Mouse (Mus musculus): ENCODE measurements around the gene Yae1d1.
A peak's percentile ranks its signal among the peaks of the same experiment; 100 is the strongest.
"Not testable (repeated sequence)": the region's sequence is repeated elsewhere in the genome, so short reads cannot be mapped to it uniquely, and the experiment has no call there.

Gene Yae1d1

GRCm38 (mm10) chr13:17992697-17993514 is at the start of gene Yae1d1:
Gene Yae1d1 (minus strand): TSS chr13:17993349.
- peak; percentile 68 for DNase-seq (ENCODE audit: low spot score)

GRCm38 (mm10) chr13:18038814-18039213 is 45.7 kb upstream of the Yae1d1 start:
- no peak for DNase-seq (ENCODE audit: low spot score)

DNA sequence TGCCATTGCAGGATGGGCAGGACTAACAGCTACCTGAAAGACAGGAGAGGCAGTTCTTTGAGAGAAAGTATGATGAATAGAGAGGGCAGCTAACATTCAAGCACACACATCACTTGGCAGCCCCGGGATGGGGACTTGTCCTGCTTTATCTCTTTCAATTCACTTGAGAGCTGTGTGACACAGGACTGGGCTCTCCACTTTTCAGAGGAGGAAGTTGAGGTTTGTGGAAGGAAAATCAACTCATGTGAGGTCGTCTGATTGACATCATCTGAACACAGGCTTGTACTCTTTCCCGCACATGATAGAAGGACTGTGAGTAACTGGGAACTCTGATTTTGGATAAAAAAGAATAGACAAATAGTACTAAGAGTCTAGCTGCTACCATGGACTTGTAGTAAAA is 23.5 kb upstream of the Yae1d1 start:
- DNase-seq (ENCODE audit: low spot score) = no peak

DNA sequence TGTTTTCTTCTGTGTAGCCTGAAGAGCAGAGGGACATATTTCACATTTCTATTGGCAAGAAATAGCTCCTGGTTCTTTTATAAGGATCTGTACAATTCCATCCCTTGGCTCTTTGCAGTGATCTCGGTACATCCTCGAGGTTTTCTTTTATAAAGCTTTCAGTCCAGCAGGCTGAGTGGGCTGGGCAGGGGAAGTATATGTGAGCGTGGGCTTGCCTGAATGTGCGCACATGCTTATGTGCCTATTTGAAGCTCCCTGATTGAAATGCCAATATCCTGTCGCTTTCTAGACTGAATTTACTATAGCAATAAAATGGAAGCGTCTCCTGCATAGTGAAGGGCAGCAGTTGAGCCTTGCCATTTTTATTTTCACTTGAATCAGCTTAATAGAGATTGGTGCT is 20.1 kb upstream of the Yae1d1 start:
- DNase-seq (ENCODE audit: low spot score) = no peak

DNA sequence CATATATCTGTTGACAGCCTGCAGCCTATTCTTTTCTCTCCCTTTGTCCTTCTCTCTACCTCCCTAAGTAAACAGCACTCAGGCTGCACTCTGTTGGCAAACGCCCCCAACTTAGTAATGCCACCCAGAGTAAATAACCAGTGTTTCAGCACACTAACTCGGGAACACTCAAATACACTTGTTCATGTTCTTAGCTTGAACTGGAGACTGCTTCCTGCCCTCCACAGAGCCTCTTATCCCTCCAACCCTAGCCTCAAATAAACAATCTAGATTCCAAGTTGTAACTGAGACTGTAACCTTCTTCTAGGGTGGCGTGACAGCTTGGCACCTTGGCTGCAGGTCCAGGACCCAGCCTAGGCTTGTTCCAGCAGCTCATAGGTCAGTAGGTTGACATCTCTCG is 17.9 kb upstream of the Yae1d1 start:
- no peak for DNase-seq (ENCODE audit: low spot score)

DNA sequence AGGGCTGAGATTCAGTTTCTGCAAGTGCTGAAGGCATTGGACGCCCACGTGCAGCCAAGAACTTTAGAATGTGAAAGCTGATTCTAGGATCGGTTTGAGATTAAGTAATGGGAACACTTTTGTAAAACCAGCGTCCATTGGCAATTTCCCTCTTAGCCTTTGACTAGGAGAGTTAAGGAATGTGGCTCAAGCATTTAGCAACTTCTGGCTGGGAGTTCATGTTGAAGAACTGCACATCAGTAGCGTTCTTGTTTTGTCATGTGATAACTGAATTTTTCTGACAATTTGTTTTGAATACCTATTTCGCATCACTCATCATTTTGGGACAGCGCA is 332 bp upstream of the Yae1d1 start:
- DNase-seq (ENCODE audit: low spot score) = no peak

DNA sequence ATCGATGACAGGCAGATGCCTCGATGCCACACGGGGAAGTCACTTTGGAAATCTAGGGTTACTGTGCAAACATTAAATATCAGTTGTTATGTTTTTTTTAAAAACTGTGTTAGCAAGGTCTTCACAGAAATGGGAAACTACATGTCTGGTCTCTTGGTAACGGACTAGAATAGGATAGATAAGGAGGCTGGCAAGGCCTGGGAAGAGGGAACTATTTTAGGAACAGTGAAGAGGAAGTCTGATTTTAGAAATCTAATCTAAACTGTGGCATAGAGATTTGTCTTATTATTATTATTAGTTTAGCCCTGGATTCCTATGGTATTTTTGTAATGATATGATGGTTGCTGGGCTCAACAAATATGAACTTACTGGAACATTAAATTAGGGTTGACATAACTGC is 1.1 kb downstream of the Yae1d1 start:
- no peak for DNase-seq (ENCODE audit: low spot score)

GRCm38 (mm10) chr13:17983194-17983593 is 10.0 kb downstream of the Yae1d1 start:
- no peak for DNase-seq (ENCODE audit: low spot score)

GRCm38 (mm10) chr13:17982634-17983033 is 10.5 kb downstream of the Yae1d1 start:
- no peak for DNase-seq (ENCODE audit: low spot score)

- no peak for DNase-seq (ENCODE audit: low spot score)
Measured at GRCm38 (mm10) chr13:17976854-17977739, 16.1 kb downstream of the Yae1d1 start.

GRCm38 (mm10) chr13:17975891-17976290 is 17.3 kb downstream of the Yae1d1 start:
- no peak for DNase-seq (ENCODE audit: low spot score)

- no peak for DNase-seq (ENCODE audit: low spot score)
Measured at GRCm38 (mm10) chr13:17975457-17975856, 17.7 kb downstream of the Yae1d1 start.

- DNase-seq (ENCODE audit: low spot score) = no peak
Measured at GRCm38 (mm10) chr13:17974734-17975133, 18.4 kb downstream of the Yae1d1 start.

GRCm38 (mm10) chr13:17960613-17961012 is 32.5 kb downstream of the Yae1d1 start:
- no peak for DNase-seq (ENCODE audit: low spot score)

DNA sequence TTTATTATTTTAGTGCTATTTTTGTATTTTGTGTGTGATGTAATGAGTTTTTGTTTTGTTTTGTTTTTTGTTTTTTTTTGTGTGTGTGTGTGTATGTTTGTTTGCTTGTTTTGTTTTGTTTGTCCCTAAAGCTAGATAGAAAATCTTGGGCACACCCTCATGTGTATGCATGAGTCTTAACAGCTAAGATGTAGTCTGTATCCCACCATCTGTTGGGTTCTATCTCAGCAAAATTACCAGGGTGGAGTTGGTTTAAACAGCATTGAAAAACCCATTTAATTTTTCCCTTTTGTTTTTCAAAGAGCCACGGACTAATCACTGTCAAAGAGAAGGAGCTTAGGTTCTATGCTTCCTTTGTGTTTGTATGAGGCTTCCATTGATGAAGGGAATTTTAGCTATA is 38.9 kb downstream of the Yae1d1 start:
- DNase-seq (ENCODE audit: low spot score) = no peak

DNA sequence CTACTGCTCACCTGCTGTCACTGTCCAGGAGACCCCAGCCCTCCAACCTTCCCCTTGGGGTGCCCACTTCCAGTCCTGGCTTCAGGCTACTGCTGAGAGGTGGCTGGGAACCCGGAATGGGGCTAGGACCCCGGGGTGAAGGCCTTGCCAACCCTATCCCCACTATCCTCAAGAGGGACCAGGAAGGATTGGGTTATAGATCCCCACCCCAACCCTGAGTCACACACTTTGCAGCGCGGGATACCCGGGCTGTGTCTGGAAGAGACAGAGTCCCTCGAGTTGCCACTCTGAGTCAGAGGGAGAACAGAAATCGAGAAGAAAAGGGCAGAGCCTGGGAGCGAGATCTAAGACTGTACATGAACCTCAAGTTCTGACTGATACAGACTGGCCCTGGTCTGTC is 42.6 kb downstream of the Yae1d1 start:
- not testable (repeated sequence) for DNase-seq (ENCODE audit: low spot score)

GRCm38 (mm10) chr13:17949555-17949954 is 43.6 kb downstream of the Yae1d1 start:
- no peak for DNase-seq (ENCODE audit: low spot score)

DNA sequence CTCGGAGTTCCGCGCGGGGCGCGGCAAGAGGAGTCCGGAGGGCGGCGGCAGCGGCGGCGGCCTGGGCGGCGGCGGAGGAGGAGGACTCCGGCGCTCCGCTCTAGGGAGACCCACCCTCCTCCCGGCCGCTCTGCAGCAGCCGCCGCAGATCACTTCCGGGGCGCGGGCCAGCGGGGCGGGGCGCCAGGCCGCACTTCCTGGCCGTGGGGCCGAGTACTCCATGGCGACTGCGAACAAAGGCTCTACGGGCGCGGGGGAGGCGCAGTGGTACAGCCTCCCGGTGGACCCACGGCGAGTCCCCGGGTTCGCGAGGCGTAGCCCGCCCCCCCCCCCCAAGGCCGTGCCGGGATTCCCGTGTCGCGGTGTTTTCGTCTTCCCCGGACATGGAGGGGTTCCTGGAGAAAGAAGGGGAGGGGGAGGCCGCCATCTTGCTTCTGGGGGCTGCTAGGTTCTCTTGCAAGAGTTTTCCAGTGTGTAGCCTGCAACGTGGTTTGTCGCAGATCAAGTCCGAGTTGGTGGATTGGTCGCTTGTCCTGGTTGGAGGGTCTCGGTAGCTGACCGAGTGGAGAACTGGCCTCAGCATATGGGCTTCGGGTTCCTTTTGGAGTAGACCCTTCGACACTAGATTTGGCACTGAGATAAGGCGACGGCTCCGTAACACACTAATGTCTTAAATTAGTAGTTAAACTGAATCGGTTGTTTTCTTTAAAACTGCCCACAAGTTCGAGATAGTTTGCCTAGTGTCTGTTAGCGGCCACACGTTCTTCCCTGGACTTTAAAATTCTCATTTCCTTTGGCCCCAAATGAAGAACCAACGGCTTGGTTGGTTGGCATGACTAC is 48.9 kb downstream of the Yae1d1 start, which contains the start of gene Rala:
Gene Rala, minus strand, starts transcription at position 162 of the 840 bp plus-strand sequence.
- DNase-seq (ENCODE audit: low spot score) = peak; percentile 79

- no peak for DNase-seq (ENCODE audit: low spot score)
Measured at GRCm38 (mm10) chr13:17943306-17944077, 49.7 kb downstream of the Yae1d1 start.

- no peak for DNase-seq (ENCODE audit: low spot score)
Measured at GRCm38 (mm10) chr13:17942338-17942737, 50.8 kb downstream of the Yae1d1 start.

All from urinary bladder, postnatal 10 days (tissue).